Mouse (Mus musculus) heart, embryonic 15.5 days (tissue): ENCODE measurements around the gene Zfp652. TPM values are rescaled to one million over a fixed set of nuclear protein-coding genes. Genes with fewer than 3 reads are reported as not detected.

Source experiments
- ATAC-seq: fragments of 200-750 bp; cut with Nextera tagmentation; replicated peaks from 2 replicates; pipeline ENCODE4 v1.8.0; 2017; ENCODE audit warnings: low read depth, moderate TSS enrichment; ENCODE audit not compliant: insufficient number of reproducible peaks, insufficient read depth, low FRiP score
- H3K27ac ChIP-seq: fragments of 300-500 bp; sonication (generic); 2 replicates; pipeline ENCODE4 v1.5.1; 2015; ENCODE audit warnings: mild to moderate bottlenecking, inconsistent platforms
- H3K27me3 ChIP-seq: fragments of 300-500 bp; sonication (generic); 2 replicates; pipeline ENCODE4 v1.6.1; 2015; ENCODE audit warnings: inconsistent platforms
- H3K36me3 ChIP-seq: fragments of 300-500 bp; sonication (generic); 2 replicates; pipeline ENCODE4 v1.6.1; 2015; ENCODE audit warnings: mild to moderate bottlenecking, inconsistent platforms
- H3K4me1 ChIP-seq: fragments of 300-500 bp; sonication (generic); replicated peaks from 2 replicates; pipeline ENCODE4 v1.6.1; 2015; ENCODE audit warnings: inconsistent platforms
- H3K4me2 ChIP-seq: fragments of 300-500 bp; sonication (generic); 2 replicates; pipeline ENCODE4 v1.6.1; 2015; ENCODE audit warnings: inconsistent platforms, mild to moderate bottlenecking, moderate library complexity
- H3K4me3 ChIP-seq: fragments of 300-500 bp; sonication (generic); 2 replicates; pipeline ENCODE4 v1.5.1; 2015; ENCODE audit warnings: mild to moderate bottlenecking, inconsistent platforms
- H3K9ac ChIP-seq: fragments of 300-500 bp; sonication (generic); 2 replicates; pipeline ENCODE4 v1.6.1; 2015; ENCODE audit warnings: mild to moderate bottlenecking, inconsistent platforms
- H3K9me3 ChIP-seq: fragments of 300-500 bp; sonication (generic); replicated peaks from 2 replicates; pipeline ENCODE4 v1.6.1; 2016; ENCODE audit warnings: inconsistent platforms
- WGBS: fragments of 180-500 bp; shearing (Covaris S2); methylation state at CpG from one replicate; pipeline ENCODE4 v1.1.7; 2015; ENCODE audit warnings: mixed read lengths; 5-methylcytosine and 5-hydroxymethylcytosine counted together
- polyA plus RNA-seq: library from polyadenylated mRNA; unstranded; fragments of >200 nt; fragmentation: Nextera tagmentation; extraction: Ambion mirVana; gene quantifications from 2 replicates; pipeline ENCODE4 v1.2.1, GENCODE M21; 2015

The Zfp652 gene
- polyA plus RNA-seq, 1 experiment from 2014 or later: 12.9 TPM

DNA sequence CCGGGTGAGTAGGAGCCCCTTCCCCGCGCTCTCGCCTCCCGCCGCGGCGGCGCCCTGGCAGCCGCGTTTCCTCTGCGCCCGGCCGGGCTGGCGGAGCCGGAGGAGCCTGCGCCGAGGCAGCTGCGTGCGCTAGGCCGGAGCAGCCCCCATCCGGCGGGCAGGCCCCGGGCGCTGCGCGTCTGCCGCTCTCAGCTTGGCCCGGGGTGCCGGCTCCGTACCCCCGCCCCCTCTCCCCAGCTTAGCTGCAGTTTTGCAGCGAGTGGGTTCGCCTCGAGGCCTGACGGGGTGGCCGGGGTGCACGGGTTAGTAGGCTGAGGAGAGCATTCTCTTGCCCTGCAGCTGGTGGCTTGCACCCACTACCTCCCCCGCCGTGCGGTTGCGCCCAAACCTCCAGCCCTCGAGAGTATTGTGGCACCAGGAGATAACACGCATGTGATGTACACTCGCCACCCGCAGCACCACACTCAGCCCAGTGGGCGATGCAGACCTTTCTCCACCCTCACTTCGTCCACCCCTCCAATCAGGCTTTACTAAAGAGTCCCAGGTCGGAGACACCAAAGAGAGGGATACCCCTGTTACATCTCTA is 845 bp downstream of the Zfp652 start:
- H3K27me3 ChIP-seq: no peaks in the 10 kb centered on the region
- peaks cover 34% of the 10 kb centered on the region for H3K4me1 ChIP-seq
- ATAC-seq: peak; percentile 54
- peak overlapping the region; percentile 95 for H3K4me3 ChIP-seq
- no peaks in the 10 kb centered on the region for H3K36me3 ChIP-seq
- WGBS: under 1% methylated on average over 38 of the region's 49 CpGs
- H3K9me3 ChIP-seq: no peaks in the 10 kb centered on the region
- H3K27ac ChIP-seq: peak overlapping the region; percentile 96
- peak overlapping the region; percentile 98 for H3K9ac ChIP-seq
- peak overlapping the region; percentile 93 for H3K4me2 ChIP-seq

DNA sequence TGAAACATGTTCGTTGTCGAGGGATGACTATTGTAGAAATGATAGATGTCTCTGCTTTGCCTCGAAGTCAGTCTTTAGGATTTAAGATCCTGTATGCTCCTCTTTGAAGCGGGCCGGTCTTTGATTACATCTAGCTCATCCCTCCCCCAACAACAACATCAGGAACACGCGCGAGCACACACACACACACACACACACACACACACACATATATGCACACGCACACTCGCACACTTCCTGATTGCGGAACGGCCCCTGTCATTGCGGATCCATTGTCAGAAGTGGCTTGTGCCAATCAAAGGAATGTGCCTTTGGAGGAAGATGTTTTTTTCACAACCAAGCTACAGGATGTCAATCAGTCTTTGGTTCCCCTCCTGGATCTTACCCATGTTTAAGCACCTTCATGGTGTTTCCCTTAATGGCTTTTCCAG is 1.4 kb downstream of the Zfp652 start:
- no peaks in the 10 kb centered on the region for H3K9me3 ChIP-seq
- peak overlapping the region; percentile 96 for H3K27ac ChIP-seq
- H3K36me3 ChIP-seq: no peaks in the 10 kb centered on the region
- peaks cover 34% of the 10 kb centered on the region for H3K4me1 ChIP-seq
- H3K27me3 ChIP-seq: no peaks in the 10 kb centered on the region
- H3K4me2 ChIP-seq: peak overlapping the region; percentile 93
- peak overlapping the region; percentile 95 for H3K4me3 ChIP-seq
- peak overlapping the region; percentile 98 for H3K9ac ChIP-seq
- no peak for ATAC-seq
- 2% methylated on average over 13 of the region's 13 CpGs for WGBS

DNA sequence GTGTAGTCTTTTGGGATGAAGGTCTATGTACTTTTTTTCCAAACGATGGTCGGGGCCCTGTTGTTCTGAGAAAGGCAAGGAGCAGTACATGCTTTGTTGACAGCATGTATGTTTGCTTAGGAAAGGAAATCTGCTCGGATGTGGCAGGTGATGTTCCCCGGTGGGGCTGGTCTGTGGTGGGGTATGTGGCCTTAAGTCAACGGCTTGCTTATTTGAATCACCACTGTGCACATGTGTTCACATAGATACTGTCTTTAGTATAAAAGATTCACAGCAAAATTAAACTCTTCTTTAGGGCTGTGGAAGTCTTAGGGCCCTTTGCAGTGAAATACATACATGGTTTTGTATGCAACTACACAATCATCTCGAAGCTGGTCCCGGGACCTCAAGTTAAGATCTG is 1.9 kb downstream of the Zfp652 start:
- no peak for ATAC-seq
- H3K9ac ChIP-seq: peak overlapping the region; percentile 98
- H3K36me3 ChIP-seq: no peaks in the 10 kb centered on the region
- no peaks in the 10 kb centered on the region for H3K27me3 ChIP-seq
- peak overlapping the region; percentile 93 for H3K4me2 ChIP-seq
- no peak overlapping the region for H3K27ac ChIP-seq
- H3K9me3 ChIP-seq: no peaks in the 10 kb centered on the region
- H3K4me3 ChIP-seq: peak overlapping the region; percentile 95
- 33% methylated on average over 7 of the region's 7 CpGs for WGBS
- peaks cover 34% of the 10 kb centered on the region for H3K4me1 ChIP-seq

DNA sequence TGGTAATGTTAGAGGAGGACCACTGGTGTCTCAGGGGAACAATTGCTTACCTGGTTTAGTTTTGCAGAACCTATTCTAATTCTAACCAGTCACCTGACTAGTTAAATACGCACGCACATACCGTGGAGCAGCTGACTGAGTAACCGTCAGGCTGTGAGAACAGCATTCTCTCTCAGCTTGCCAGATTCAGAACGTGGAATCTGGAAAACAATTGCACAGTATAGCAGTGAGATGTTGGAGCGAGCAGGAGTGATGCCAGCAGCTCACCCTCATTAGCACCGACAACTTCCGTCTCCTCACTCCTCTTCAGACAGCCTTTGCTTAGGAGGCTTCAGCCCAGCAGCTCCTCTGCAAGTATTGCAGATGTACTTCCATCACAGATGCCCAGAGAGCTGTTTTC is 3.7 kb downstream of the Zfp652 start:
- Histone ChIP-seq H3K9ac (no peak overlapping the region), H3K4me3 (no peak overlapping the region), H3K4me1 (peaks cover 34% of the 10 kb centered on the region), H3K27ac (no peak overlapping the region), H3K36me3 (no peaks in the 10 kb centered on the region), H3K9me3 (no peaks in the 10 kb centered on the region), H3K4me2 (no peak overlapping the region), H3K27me3 (no peaks in the 10 kb centered on the region)
- WGBS: 58% methylated on average over 8 of the region's 8 CpGs
- no peak for ATAC-seq

DNA sequence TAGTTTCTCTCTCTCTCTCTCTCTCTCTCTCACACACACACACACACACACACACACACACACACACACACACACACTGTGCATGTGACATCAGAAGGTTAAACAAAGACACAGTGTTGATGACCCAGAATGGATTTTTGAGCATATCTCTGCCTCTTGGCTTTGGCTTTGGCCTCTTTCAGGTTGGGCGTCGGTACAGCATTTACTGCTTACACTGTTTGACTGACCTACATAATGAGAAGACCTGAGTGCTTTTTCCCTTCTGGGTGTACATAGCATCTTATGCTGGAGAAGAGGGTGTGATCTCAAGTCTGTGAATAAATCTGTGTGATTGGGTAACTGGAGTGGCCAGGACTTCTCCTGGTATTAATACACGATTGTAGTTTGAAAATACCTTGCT is 6.9 kb downstream of the Zfp652 start:
- H3K27ac ChIP-seq: no peak overlapping the region
- no peaks in the 10 kb centered on the region for H3K36me3 ChIP-seq
- ATAC-seq: no peak
- H3K9ac ChIP-seq: no peak overlapping the region
- no peak overlapping the region for H3K4me3 ChIP-seq
- H3K4me1 ChIP-seq: peaks cover 20% of the 10 kb centered on the region
- WGBS: 73% methylated on average over 3 of the region's 3 CpGs
- no peaks in the 10 kb centered on the region for H3K27me3 ChIP-seq
- no peak overlapping the region for H3K4me2 ChIP-seq
- no peaks in the 10 kb centered on the region for H3K9me3 ChIP-seq

DNA sequence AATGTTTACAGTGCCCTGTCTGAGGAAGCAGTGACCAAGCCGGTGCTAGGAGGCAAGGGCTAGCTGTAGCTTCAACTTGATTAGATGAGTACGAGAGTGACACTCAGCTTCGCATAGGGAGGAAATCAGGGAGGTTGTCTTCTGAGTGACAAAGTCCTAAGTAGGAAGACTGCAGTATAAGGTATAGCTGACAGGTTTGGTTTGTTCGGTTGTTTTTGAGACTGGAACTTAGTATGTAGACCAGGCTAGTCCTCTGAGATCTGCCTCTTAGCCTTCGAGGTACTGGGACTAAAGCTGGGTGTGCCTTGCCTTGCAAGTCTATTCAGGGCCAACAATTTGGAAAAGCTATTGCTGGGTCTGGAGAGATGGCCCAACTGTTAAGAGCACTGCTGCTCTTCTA is 10.8 kb downstream of the Zfp652 start, which contains the start of gene B130006D01Rik:
Gene B130006D01Rik (plus strand): TSS at position 301 of the 400 bp plus-strand sequence.
- no peak within 1 kb of the TSS for H3K4me3 ChIP-seq
- no peak for ATAC-seq
- H3K4me1 ChIP-seq: peaks cover 2% of the 10 kb centered on the region; the same call in 1 of the 2 replicates
- no peaks in the 10 kb centered on the region for H3K36me3 ChIP-seq
- H3K27me3 ChIP-seq: no peaks in the 10 kb centered on the region
- no peak within 1 kb of the TSS for H3K27ac ChIP-seq
- no peaks in the 10 kb centered on the region for H3K9me3 ChIP-seq
- no peak within 1 kb of the TSS for H3K9ac ChIP-seq
- WGBS: 87% methylated on average over 5 of the region's 5 CpGs
- no peak within 1 kb of the TSS for H3K4me2 ChIP-seq

DNA sequence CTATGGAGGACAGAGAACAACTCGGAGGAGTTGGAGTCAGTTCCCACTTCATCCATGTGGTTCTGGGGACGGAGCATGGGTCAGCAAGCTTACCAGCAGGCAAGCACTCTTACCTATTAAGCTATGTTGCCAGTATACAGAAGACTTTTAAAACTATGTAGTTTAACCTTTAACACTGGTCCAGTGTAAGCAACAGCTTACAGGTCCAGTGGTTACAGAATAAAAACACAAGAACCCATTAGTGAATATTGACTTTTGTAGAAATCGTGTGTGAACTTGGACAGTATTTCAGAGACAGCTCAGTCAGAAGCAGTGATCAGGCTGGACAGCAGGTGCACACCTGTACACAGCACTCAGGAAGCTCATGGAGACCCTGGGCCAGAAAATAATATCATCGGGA is 12.0 kb downstream of the Zfp652 start:
- no peak for ATAC-seq
- Histone ChIP-seq H3K4me1 (peaks cover 2% of the 10 kb centered on the region; the same call in 1 of the 2 replicates), H3K36me3 (no peaks in the 10 kb centered on the region), H3K9me3 (no peaks in the 10 kb centered on the region), H3K4me3 (no peak overlapping the region), H3K9ac (no peak overlapping the region), H3K27ac (no peak overlapping the region), H3K4me2 (no peak overlapping the region), H3K27me3 (no peaks in the 10 kb centered on the region)
- 90% methylated on average over 4 of the region's 4 CpGs for WGBS

DNA sequence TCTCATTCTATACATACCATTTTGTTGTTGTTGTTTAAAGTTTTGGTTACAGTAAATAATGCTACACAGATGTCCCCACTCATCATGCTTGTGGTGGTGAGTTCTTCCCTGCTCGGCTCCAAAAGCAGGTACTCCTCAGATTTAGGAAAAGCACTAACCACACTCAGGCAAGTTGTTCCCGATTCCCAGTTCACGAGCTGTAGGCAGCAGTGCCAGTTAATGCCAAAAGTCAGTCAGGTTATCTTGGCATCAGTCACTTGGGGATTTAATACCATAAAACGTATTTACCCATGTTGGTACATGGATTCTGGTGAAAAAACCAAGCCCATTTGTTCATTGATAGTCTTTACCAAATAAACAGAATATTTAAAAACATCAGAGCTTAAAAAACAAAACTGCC is 13.7 kb downstream of the Zfp652 start:
- Histone ChIP-seq H3K27me3 (no peaks in the 10 kb centered on the region), H3K36me3 (no peaks in the 10 kb centered on the region), H3K4me1 (peaks cover 2% of the 10 kb centered on the region; the same call in 1 of the 2 replicates), H3K4me3 (no peak overlapping the region), H3K27ac (no peak overlapping the region), H3K9me3 (no peaks in the 10 kb centered on the region), H3K9ac (no peak overlapping the region), H3K4me2 (no peak overlapping the region)
- no peak for ATAC-seq
- WGBS: 78% methylated on average over 4 of the region's 4 CpGs

DNA sequence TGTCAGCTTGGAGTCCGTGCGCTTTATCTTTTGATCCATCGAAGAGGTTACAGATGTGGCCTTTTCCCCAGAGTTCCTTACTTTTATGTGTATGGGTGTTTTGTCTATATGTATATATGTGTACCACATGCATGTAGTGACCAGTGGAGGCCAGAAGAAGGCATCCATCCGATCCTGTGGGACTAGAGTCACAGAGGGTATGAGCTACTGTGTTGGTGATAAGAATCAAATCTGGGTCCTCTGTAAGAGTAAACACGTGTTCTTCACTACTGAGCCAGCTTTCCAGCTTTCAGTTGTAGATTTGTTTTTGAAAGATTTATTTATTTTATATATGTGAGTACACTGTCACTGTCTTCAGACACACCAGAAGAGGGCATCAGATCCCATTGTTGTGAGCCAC is 15.5 kb downstream of the Zfp652 start:
- H3K36me3 ChIP-seq: no peaks in the 10 kb centered on the region
- 86% methylated on average over 5 of the region's 5 CpGs for WGBS
- no peak overlapping the region for H3K4me2 ChIP-seq
- H3K9ac ChIP-seq: no peak overlapping the region
- H3K4me1 ChIP-seq: peaks cover 2% of the 10 kb centered on the region; the same call in 1 of the 2 replicates
- ATAC-seq: no peak
- no peaks in the 10 kb centered on the region for H3K27me3 ChIP-seq
- H3K4me3 ChIP-seq: no peak overlapping the region
- H3K9me3 ChIP-seq: no peaks in the 10 kb centered on the region
- H3K27ac ChIP-seq: no peak overlapping the region

DNA sequence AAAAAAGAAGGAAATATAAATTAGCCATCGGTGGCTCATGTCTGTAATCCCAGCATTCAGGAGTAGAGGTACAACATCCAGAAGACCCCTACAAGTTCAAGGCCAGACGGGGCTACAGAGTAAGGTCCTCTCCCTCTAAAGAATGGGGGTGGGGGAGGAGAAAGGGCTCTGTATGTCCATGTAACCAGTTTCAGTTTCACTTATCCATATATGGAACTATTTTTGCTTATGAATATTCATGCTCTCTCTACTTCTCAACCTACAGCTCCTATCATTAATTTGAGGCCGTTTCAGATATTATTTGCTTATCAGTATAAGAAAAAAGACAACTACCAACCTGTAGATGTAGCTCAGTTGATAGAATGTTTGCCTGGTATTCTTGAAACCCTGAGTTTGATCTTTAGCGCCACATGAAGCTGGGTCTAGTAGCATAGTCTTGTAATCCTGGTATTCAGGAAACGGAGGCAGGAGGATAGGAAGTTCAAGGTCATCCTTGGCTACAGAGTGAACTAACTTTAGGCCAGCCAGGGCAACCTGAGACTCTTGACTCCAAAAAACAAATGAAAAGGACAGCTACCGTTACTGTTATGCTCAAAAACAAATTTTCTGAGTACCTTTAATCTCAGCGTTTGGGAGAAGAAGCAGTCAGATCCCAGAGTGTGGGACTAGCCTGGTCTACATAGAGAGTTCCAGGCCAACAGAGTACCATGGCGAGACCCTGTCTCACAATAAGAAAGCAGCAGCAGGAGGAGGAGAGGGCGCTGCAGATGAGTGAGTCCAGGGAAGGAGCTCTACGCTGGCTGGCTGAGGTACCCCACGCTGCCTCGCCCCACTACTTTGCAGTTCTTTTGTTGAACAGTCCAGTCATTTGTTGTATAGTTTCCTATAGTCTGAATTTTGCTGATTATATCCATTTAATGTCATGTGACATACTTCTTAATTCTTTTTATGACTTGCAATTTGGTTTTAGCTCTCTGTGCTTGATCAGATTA is 16.7 kb downstream of the Zfp652 start:
- WGBS: 79% methylated on average over 12 of the region's 12 CpGs
- no peak overlapping the region for H3K4me2 ChIP-seq
- H3K36me3 ChIP-seq: no peaks in the 10 kb centered on the region
- H3K9me3 ChIP-seq: no peaks in the 10 kb centered on the region
- no peak overlapping the region for H3K27ac ChIP-seq
- peaks cover 2% of the 10 kb centered on the region; the same call in 1 of the 2 replicates for H3K4me1 ChIP-seq
- no peak for ATAC-seq
- H3K4me3 ChIP-seq: no peak overlapping the region
- H3K27me3 ChIP-seq: no peaks in the 10 kb centered on the region
- H3K9ac ChIP-seq: no peak overlapping the region

DNA sequence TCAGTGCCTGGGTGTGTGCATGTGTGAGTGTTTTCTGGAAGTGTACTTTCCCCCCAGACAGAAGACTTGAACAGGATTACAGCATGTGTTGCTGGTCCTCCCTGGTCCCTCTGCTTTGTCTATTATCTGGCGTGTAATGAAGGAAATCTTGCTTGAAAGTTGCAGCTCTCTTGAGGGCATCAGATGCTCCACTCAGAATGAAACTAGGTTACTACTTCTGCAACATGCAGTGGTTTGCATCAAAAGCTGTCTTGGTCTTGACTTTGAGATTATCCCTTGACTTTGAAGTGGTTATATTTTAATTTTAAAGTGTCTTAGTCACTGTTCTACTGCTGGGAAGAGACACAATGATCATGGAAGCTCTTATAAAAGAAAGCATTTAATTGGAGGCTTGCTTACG is 22.0 kb downstream of the Zfp652 start:
- Histone ChIP-seq H3K27ac (no peak overlapping the region), H3K4me2 (no peak overlapping the region), H3K9me3 (no peaks in the 10 kb centered on the region), H3K36me3 (no peaks in the 10 kb centered on the region), H3K4me3 (no peak overlapping the region), H3K9ac (no peak overlapping the region), H3K27me3 (no peaks in the 10 kb centered on the region), H3K4me1 (peaks cover 5% of the 10 kb centered on the region)
- no peak for ATAC-seq
- WGBS: 84% methylated on average over 2 of the region's 2 CpGs
